Mouse (Mus musculus) left cerebral cortex, adult 2 months (tissue): ENCODE measurements around the gene Adcy7. TPM values are rescaled to one million over a fixed set of nuclear protein-coding genes. Genes with fewer than 3 reads are reported as not detected.

ENCODE experiments used
- DNase-seq, 2 experiments: peaks; one replicate each; pipeline ENCODE4 v3.0.0; 2021 to 2022; ENCODE audit warnings: low spot score in 2 of 2, mixed read lengths in 1 of 2; ENCODE audit errors: extremely low spot score in 1 of 2
- H3K27ac ChIP-seq: fragments of 200-600 bp; 2 replicates; pipeline ENCODE4 v1.8.1; 2022
- H3K4me3 ChIP-seq: fragments of 200-600 bp; 2 replicates; pipeline ENCODE4 v1.8.1; 2022
- CTCF ChIP-seq: fragments of 200-600 bp; IDR thresholded peaks from 2 replicates; pipeline ENCODE4 v1.8.1; 2022; ENCODE audit warnings: antibody characterized with exemption, mild to moderate bottlenecking, moderate library complexity
- intact Hi-C: fragments of 180-260 bp; cut with DNase I; formaldehyde crosslinking; loops from one replicate; pipeline ENCODE4 v1.15.1; 2025
- total RNA-seq, 2 experiments: library from RNA; stranded (reverse); gene quantifications; 2 replicates each; pipeline ENCODE4 v1.2.3; 2021

The Adcy7 gene
- total RNA-seq, 2 experiments from 2014 or later, result 4.1 to 4.8 TPM

DNA sequence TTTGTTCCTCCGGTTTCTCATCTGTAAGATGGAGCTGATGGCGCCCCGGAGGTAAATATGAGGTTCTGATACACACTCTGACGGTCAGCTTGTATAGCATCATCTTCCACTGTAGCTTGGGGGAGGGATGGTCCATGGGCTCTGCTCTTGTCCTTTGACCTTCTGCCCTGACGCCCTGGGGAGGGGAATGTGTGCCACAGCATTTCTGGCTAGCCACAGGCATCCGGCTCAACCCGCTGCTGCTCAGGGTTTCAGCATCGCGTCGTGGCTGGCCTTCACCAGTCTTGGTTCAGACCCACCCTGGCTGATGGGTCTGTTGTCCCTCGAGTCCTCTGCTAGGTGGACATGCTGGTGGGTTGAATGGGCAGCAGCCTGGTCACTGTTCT, 19.1 kb downstream of the Adcy7 start:
- no peak overlapping the region for H3K27ac ChIP-seq

DNA sequence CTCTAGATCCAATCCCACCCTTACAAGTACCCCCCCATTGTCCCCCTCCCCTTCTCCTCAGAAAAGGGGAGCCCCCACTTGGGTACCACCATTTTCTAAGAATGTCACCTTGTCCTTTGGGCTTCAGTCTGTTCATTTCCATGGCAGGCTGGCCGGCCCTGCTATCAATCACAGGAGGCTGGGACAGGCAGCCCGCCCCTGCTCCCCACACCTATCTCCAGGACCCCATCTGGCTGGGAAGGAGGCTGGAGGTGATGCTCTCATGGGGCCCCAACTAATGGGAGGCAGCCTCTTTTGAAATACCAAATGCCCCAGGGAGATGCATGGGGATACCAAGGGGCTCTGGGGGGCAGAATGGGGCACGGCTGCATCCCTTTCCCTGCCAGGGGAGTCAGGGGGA, 20.7 kb downstream of the Adcy7 start:
- Histone ChIP-seq H3K4me3 (no peak overlapping the region), H3K27ac (no peak overlapping the region)
- intact Hi-C loops, result no loop called here
- TF ChIP-seq CTCF, result no peak
- no peak for DNase-seq

More for the DNA sequence above, 19.1 kb downstream of the Adcy7 start:
- intact Hi-C loops, result no loop called here
- no peak for DNase-seq
- H3K4me3 ChIP-seq, result no peak overlapping the region
- no peak for TF ChIP-seq CTCF

DNA sequence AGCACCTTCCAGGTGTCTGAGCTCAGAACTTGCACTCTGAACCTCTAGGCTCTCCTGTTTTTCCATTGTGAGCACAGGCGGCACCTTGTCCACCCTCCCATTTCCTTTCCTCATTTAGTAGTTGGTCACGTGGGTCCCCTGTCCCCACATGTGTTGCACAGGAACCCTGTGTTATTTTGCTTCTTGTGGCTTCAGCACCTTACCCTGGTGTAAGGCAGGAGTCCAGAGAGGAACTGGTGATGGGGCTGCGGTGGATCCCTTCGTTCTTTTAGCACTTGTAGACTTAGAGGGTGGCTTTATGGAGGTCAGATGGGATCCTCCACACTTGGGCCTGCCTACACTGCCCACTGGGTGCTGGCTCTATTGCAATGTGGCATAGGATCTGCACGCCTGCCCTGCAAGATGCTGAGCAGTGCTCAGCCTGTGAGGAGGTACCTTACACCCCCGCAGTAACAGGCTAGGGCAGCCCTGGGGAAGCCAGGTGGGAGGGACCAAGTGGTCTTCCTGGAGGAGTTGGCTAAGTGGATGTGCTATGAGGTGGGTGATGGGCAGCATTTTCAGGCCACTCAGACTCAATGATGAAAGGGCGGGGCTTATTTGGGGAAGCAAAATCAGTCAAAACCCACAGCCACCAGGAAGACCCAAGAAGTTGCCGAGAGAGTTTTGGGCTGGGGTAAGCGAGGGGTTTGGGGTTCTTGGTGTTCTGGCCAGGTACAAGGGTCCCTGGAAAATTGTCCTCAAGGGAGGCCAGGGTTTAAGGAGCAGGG, 21.6 kb downstream of the Adcy7 start:
- intact Hi-C loops, result no loop called here
- no peak for DNase-seq
- no peak for TF ChIP-seq CTCF
- H3K4me3 ChIP-seq, result no peak overlapping the region
- H3K27ac ChIP-seq, result no peak overlapping the region

DNA sequence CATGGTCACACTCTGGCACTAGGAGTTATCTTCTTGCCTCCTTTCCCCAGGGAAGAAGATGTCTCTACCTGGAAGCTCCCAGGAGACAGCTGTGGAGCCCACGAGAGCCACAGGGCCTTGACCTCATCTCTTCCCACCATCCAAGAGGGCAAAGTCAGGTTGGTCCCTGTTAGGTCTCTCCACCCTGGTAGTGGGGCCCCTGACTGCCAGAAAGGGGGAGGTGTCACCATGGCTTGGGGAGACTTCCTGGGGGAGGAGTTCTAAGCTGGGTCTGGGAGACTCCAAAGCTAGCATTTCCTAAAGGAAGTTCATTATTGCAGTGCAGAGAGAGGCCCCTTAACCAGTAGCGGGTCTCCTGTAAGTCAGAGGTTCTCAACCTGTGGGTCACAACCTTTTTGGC, 22.8 kb downstream of the Adcy7 start:
- no peak overlapping the region for H3K27ac ChIP-seq
- H3K4me3 ChIP-seq, result no peak overlapping the region
- intact Hi-C loops, result no loop called here
- DNase-seq, result no peak
- TF ChIP-seq CTCF, result no peak

DNA sequence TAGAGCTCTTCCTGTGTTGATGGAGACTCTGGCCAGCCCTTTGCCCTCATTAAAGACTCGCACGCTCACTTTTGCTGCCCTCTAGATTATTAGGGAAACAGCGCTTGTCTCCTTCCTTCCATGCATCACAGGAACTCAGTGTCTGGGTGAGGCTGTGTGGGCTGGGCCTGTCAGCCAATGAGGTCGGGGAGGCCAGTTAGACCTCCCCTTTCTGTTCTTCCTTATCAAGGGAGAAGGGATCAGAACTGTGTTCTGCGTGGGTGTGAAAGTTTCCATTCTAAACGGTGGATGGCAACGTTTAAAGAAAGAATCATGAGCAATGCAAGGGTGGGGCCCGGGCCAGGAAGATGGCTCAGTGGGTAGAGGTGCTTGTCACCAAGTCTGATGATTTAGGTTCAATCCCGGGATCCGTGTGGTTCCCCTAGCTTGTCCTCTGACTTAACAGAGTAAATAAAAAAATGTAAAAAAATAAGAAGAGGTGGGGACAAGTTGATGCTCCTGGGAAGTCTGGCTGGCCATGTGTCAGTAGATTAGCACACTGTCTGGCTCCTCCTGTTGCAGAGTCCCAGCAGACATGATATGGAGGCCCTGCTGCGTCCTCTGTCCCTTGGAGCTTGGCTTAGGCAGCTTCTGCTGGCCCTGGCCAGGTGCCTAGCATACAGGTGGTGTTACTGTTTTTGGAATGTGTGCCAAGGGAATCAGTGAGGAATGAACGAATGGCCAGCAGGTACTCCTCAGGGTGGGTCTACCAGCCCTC, 26.0 kb downstream of the Adcy7 start:
- TF ChIP-seq CTCF, result no peak
- no peak overlapping the region for H3K4me3 ChIP-seq
- intact Hi-C loops, result no loop called here

DNA sequence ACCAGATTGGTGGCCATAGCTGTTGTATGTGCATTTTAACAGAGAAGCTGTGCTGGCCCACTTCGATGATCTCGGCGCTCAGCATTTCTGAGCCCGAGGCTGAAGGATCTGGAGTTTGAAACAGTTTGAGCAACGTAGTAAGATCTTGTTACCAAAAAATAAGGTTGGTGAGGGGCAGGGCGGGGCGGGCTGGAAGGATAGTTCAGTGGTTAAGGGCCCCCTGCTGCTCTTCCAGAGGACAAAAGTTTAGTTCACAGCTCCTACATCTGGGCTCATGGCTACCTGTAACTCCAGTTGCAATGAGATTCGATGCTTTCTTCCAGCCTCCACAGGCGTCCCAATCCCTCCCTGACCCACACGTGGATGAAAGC, 26.5 kb downstream of the Adcy7 start:
- H3K27ac ChIP-seq, result no peak overlapping the region
- DNase-seq, result no peak
- intact Hi-C loops, result no loop called here
- TF ChIP-seq CTCF, result no peak
- H3K4me3 ChIP-seq, result no peak overlapping the region

More for the DNA sequence above, 26.0 kb downstream of the Adcy7 start:
- H3K27ac ChIP-seq, result no peak overlapping the region
- no peak for DNase-seq

DNA sequence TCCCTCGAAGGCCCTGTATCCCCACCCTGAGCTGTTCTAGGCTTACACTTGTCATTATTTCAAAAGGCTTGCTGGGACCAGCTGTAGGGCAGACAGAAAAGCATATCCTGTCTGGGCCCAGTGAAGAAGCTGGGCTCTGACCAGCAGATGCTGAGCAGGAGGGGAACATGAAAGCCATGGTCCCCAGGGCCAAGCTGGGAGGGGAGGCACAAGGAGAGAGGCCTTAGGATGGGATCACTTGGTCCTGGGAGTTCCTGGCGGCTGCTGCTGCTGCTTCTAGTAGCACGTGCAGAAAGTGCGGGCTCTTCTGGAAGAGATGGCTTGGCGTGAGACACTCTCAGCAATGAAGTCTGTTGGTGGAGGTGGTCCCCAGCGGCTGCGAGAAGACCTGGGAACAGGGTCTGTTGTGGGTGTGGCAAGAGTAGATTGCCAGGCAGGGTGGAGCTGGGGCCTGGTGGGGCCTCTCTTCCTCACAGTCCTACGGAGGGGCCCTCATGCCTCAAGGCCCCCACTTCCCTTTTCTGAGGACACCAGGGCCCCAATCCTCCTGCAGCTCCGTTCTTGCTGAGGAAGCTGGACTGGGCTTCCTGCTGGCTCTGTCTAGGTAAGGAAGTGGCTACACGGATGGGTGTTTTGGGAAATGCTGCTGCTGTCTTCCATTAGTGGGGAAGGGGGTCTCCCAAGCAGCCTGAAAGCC, 27.9 kb downstream of the Adcy7 start:
- no peak for TF ChIP-seq CTCF
- intact Hi-C loops, result loop anchor here (2.0 kb wide), 1 partner anchor 31 kb away; no protein-coding TSS in a partner anchor

DNA sequence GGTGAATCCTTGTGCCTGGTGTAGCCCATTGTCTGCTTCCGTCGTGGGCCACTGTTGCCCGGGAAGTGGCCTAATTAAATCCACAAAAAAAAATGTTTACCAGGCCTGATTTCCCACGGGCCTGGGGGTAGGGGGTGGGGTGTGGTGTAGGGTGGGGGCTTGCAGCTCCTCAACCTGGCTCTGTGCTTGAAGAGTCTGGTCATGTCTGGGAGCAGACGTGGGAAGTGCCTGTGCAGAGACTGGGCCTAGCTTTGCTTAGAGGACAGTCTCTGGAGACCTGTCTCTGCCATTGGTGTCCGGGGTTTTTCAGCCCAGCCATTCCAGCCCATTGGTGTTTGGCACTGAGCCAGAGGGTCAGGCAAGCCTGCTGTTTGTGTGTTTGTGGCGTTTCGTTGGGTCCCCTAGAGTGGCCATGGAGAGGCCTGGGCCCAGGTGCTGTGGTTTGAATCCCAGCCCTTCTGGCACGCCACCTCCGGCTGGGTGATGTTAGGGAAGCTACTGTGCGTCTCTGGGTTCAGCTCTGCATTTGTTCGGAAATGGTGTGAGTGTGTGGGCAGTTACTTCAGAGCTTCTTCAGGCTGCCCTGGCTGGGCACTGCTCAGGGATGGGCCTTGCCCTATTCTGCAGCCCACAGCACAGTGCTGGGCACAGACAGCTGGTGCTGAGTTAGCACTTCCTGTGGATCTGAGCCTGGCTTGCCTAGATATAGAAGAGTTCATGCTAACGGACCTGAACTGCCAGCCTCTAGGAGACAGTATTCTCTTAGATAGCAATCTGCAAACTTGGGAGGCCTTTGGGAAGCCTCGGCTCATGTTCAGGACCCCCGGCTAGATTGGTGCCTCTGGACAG, 29.6 kb downstream of the Adcy7 start:
- no peak for TF ChIP-seq CTCF
- intact Hi-C loops, result loop anchor here (2.0 kb wide), 1 partner anchor 29 kb away; no protein-coding TSS in a partner anchor
- Histone ChIP-seq H3K27ac (no peak overlapping the region), H3K4me3 (no peak overlapping the region)
- no peak for DNase-seq

More for the DNA sequence above, 27.9 kb downstream of the Adcy7 start:
- no peak overlapping the region for H3K4me3 ChIP-seq
- H3K27ac ChIP-seq, result no peak overlapping the region
- no peak for DNase-seq

DNA sequence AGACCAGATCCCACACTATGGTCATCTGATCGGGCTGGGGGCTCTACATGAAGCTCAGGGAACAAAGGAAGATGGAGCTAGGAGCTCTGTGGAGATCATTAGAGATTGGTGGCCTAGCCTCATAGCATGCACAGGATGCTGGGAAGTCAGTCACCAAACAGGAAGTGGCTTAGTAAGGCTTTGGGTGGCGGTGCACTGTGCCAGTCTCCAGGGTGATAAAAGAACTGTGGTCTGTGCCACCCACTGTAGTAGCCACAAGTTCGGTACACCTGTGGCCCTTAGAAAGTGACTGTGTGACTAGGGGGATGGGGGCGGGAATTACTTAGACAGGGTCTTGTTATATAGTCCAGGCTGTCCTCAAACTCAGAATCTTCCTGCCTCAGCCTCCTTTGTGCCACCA, 33.6 kb downstream of the Adcy7 start:
- Histone ChIP-seq H3K27ac (no peak overlapping the region), H3K4me3 (no peak overlapping the region)
- intact Hi-C loops, result no loop called here
- no peak for TF ChIP-seq CTCF
- no peak for DNase-seq

DNA sequence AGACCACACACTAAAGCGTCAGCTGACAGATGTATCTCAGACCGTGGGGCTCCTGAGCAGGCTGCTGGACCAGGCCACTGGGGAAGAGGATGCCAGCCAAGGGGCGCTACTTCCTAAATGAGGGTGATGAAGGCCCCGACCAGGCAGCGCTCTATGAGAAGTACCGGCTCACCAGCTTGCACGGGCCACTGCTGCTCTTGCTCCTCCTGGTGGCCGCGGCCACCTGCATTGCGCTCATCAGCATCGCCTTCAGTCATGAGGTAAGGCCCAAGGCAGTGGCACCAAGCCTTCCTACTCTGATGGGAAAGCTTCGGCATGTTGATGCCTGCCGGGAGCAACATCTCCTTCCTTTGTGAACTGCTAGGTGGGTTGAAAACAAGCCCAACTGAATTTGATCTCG, 34.3 kb downstream of the Adcy7 start:
- intact Hi-C loops, result no loop called here
- Histone ChIP-seq H3K4me3 (no peak overlapping the region), H3K27ac (no peak overlapping the region)
- no peak; the same call in 1 of the 2 replicates for TF ChIP-seq CTCF
- DNase-seq, result no peak

DNA sequence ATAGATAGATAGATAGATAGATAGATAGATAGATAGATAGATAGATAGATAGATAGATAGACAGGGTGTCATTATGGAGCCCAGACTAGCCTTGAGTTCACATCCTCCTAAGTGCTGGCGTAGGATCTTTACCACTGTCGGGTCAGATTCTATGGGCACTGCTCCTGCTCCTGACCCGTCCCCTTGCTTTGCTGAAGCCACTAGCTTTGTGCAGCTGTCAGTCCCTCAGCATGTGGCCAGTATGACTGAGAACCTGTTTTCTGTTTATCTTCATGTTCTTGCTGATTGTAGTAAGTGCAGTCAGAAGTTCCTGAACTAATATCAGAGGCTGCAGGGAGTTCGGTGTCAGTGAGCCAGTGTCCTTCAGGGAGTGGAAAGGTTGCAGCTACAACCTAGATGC, 35.5 kb downstream of the Adcy7 start:
- intact Hi-C loops, result no loop called here

More for the DNA sequence above, 35.5 kb downstream of the Adcy7 start:
- no peak for DNase-seq
- H3K27ac ChIP-seq, result no peak overlapping the region
- H3K4me3 ChIP-seq, result no peak overlapping the region
- TF ChIP-seq CTCF, result no peak
